Mouse (Mus musculus) heart, embryonic 14.5 days (tissue): ENCODE measurements around the gene Tk2. TPM values are rescaled to one million over a fixed set of nuclear protein-coding genes. Genes with fewer than 3 reads are reported as not detected.

Source experiments
- ATAC-seq: fragments of 200-750 bp; cut with Nextera tagmentation; 2 replicates; pipeline ENCODE4 v1.8.0; 2017; ENCODE audit warnings: low read depth, moderate TSS enrichment; ENCODE audit not compliant: insufficient number of reproducible peaks, insufficient read depth, low FRiP score
- H3K27ac ChIP-seq, 2 experiments: fragments of 200-500 bp in 1 of 2; fragments of 300-500 bp in 1 of 2; sonication (generic) in 1 of 2; replicated peaks in 1 of 2; 2 replicates each; pipeline ENCODE4 v1.5.1; 2012 to 2014; ENCODE audit warnings: low read depth in 2 of 2, low read length in 2 of 2, control low read depth in 1 of 2, mild to moderate bottlenecking in 1 of 2, mixed read lengths in 1 of 2; ENCODE audit not compliant: control insufficient read depth in 1 of 2, insufficient read depth in 1 of 2
- H3K27me3 ChIP-seq: fragments of 300-500 bp; sonication (generic); 2 replicates; pipeline ENCODE4 v1.6.1; 2014; ENCODE audit warnings: mild to moderate bottlenecking, low read length, control low read depth; ENCODE audit not compliant: control insufficient read depth, insufficient read depth
- H3K36me3 ChIP-seq: fragments of 300-500 bp; sonication (generic); 2 replicates; pipeline ENCODE4 v1.6.1; 2014; ENCODE audit warnings: mild to moderate bottlenecking, control low read depth, low read length, mixed read lengths; ENCODE audit not compliant: control insufficient read depth, insufficient read depth
- H3K4me1 ChIP-seq, 2 experiments: fragments of 200-500 bp in 1 of 2; fragments of 300-500 bp in 1 of 2; sonication (generic) in 1 of 2; 2 replicates each; pipeline ENCODE4 v1.6.1; 2012 to 2014; ENCODE audit warnings: low read length in 2 of 2, control low read depth in 1 of 2, mixed read lengths in 1 of 2; ENCODE audit not compliant: control insufficient read depth in 2 of 2, insufficient read depth in 2 of 2
- H3K4me2 ChIP-seq: fragments of 300-500 bp; sonication (generic); 2 replicates; pipeline ENCODE4 v1.6.1; 2014; ENCODE audit warnings: mild to moderate bottlenecking, low read length
- H3K4me3 ChIP-seq, 2 experiments: fragments of 200-500 bp in 1 of 2; fragments of 300-500 bp in 1 of 2; sonication (generic) in 1 of 2; 2 replicates each; pipeline ENCODE4 v1.5.1; 2012 to 2014; ENCODE audit warnings: low read length in 2 of 2, mild to moderate bottlenecking in 2 of 2, control low read depth in 1 of 2, low read depth in 1 of 2, moderate library complexity in 1 of 2; ENCODE audit not compliant: control insufficient read depth in 1 of 2, insufficient read depth in 1 of 2
- H3K9ac ChIP-seq: fragments of 300-500 bp; sonication (generic); 2 replicates; pipeline ENCODE4 v1.6.1; 2014; ENCODE audit warnings: mild to moderate bottlenecking, low read length
- H3K9me3 ChIP-seq: fragments of 300-500 bp; sonication (generic); 2 replicates; pipeline ENCODE4 v1.6.1; 2016; ENCODE audit warnings: low read length, control low read depth; ENCODE audit not compliant: control insufficient read depth
- WGBS: fragments of 180-500 bp; shearing (Covaris S2); extraction: QIAGEN DNeasy Blood & Tissue Kit; methylation state at CpG from one replicate; pipeline ENCODE4 v1.1.7; 2014; 5-methylcytosine and 5-hydroxymethylcytosine counted together
- polyA plus RNA-seq: library from polyadenylated mRNA; unstranded; fragments of >200 nt; fragmentation: Nextera tagmentation; extraction: Ambion mirVana; gene quantifications from 2 replicates; pipeline ENCODE4 v1.2.1, GENCODE M21; 2014

Gene Tk2
- polyA plus RNA-seq, 1 experiment from 2014 or later: 12.9 TPM

- no peak for ATAC-seq
- no peaks in the 10 kb centered on the region for H3K27me3 ChIP-seq
- H3K9me3 ChIP-seq: no peaks in the 10 kb centered on the region
- H3K4me3 ChIP-seq: no peak overlapping the region
- H3K9ac ChIP-seq: no peak overlapping the region
- no peak overlapping the region for H3K4me2 ChIP-seq
- no peaks in the 10 kb centered on the region for H3K4me1 ChIP-seq
- H3K27ac ChIP-seq: no peak overlapping the region
- WGBS: 65% methylated on average over 10 of the region's 10 CpGs
- peaks cover 85% of the 10 kb centered on the region for H3K36me3 ChIP-seq
Observed at GRCm38 (mm10) chr8:104239418-104239861, 8.9 kb downstream of the Tk2 start.

DNA sequence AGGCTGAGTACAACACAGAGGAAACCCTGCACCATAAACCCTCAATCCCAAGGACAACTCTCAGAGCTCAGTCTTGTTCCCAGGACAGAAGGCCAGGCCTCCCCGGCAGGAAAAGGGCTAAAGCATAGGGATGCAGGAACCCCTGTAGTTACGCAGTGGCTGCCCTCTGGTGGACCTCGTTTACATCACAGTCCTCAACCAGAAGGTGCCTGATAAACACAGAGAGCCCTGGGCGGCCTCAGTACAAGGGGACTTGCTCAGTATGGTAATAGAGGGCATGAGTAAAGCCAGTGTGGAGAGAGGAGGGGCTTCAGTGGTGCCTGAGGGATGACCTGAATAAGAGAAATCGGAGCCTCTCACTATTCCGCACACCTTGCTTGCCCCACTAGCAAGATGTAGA lies 13.8 kb downstream of the Tk2 start:
- Histone ChIP-seq H3K4me1 (no peaks in the 10 kb centered on the region), H3K4me3 (no peak overlapping the region), H3K9me3 (no peaks in the 10 kb centered on the region), H3K4me2 (no peak overlapping the region), H3K27me3 (no peaks in the 10 kb centered on the region), H3K27ac (no peak overlapping the region), H3K36me3 (peaks cover 84% of the 10 kb centered on the region), H3K9ac (no peak overlapping the region)
- no peak for ATAC-seq
- 42% methylated on average over 6 of the region's 6 CpGs for WGBS

DNA sequence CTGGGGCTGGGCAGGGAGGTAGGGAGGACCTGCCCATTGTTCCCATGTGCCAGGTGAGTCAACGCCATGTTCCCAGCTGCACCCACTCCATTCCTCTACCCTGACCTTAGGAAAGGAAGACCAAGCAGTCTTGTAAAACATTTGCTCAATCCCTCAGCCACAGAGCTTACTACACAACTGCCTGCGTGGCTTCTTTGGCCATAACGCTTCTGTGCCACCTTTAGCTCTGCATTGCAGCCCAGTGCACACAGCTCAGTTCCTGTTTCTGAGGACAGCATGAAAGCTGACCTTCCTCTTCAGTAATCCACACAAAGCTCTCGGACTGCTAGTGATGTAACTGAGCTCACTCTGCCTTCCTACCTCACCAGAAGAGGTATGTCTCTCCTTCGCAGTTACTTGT lies 15.4 kb downstream of the Tk2 start:
- no peaks in the 10 kb centered on the region for H3K4me1 ChIP-seq
- no peak overlapping the region for H3K9ac ChIP-seq
- H3K9me3 ChIP-seq: no peaks in the 10 kb centered on the region
- H3K27me3 ChIP-seq: no peaks in the 10 kb centered on the region
- WGBS: 89% methylated on average over 5 of the region's 5 CpGs
- H3K36me3 ChIP-seq: peaks cover 83% of the 10 kb centered on the region
- H3K4me3 ChIP-seq: no peak overlapping the region
- ATAC-seq: no peak
- no peak overlapping the region for H3K4me2 ChIP-seq
- no peak overlapping the region for H3K27ac ChIP-seq

GRCm38 (mm10) chr8:104232039-104232438 lies 16.3 kb downstream of the Tk2 start:
- WGBS: 91% methylated on average over 4 of the region's 4 CpGs
- ATAC-seq: no peak

DNA sequence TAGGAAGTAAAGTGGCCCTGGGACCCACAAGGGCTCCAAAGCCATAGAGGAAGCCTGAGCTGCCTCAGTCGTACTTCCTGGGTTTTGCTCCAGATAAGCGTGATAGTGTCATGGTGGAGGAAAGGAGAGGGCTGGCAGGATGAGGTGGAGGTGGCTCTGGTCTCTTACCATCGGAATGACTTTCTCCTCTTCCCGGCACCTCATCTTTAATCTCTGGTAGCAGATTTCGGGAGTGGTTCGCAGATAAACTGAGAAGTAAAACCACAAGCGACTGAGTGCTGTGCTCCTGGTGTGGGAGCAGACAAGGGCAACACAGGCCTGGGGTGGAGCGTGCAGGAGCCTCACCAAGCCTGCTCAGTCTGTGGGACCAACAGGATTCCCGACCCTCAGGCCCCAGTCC lies 18.0 kb downstream of the Tk2 start:
- peaks cover 79% of the 10 kb centered on the region for H3K36me3 ChIP-seq
- 80% methylated on average over 9 of the region's 9 CpGs for WGBS
- H3K9me3 ChIP-seq: no peaks in the 10 kb centered on the region
- no peaks in the 10 kb centered on the region for H3K4me1 ChIP-seq
- no peak for ATAC-seq
- no peaks in the 10 kb centered on the region for H3K27me3 ChIP-seq
- H3K4me2 ChIP-seq: no peak overlapping the region
- H3K27ac ChIP-seq: no peak overlapping the region
- no peak overlapping the region for H3K4me3 ChIP-seq
- H3K9ac ChIP-seq: no peak overlapping the region

More at GRCm38 (mm10) chr8:104232039-104232438, 16.3 kb downstream of the Tk2 start:
- Histone ChIP-seq H3K4me1 (no peaks in the 10 kb centered on the region), H3K27me3 (no peaks in the 10 kb centered on the region), H3K9me3 (no peaks in the 10 kb centered on the region), H3K4me2 (no peak overlapping the region), H3K27ac (no peak overlapping the region), H3K9ac (no peak overlapping the region), H3K4me3 (no peak overlapping the region), H3K36me3 (peaks cover 83% of the 10 kb centered on the region)

DNA sequence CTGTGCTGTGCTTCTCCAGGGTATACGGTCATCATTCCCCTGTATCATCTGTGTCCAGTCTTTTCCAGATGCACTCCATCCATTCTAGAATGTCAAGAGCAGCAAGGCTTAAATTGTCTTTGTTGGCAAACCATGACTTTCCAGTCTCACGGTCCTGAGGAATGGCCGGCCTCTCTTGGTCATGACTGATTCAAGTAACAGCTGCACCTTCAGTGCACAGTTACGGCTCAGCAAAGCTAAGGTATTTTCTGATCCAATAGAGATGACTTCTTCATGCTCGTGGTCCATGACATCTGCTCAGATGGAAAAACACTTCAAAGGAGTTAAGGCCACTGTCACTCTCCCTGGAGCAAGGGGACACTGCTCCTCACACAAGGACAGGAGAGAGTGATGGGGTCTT lies 21.3 kb downstream of the Tk2 start:
- peaks cover 62% of the 10 kb centered on the region for H3K36me3 ChIP-seq
- H3K9me3 ChIP-seq: peaks cover 6% of the 10 kb centered on the region; the same call in 1 of the 2 replicates
- WGBS: 88% methylated on average over 5 of the region's 5 CpGs
- H3K27me3 ChIP-seq: no peaks in the 10 kb centered on the region
- no peak overlapping the region for H3K9ac ChIP-seq
- no peaks in the 10 kb centered on the region for H3K4me1 ChIP-seq
- H3K4me3 ChIP-seq: no peak overlapping the region
- H3K27ac ChIP-seq: no peak overlapping the region
- no peak for ATAC-seq
- H3K4me2 ChIP-seq: no peak overlapping the region

GRCm38 (mm10) chr8:104219806-104220205 lies 28.6 kb downstream of the Tk2 start:
- peaks cover 4% of the 10 kb centered on the region; the same call in 1 of the 2 replicates for H3K27me3 ChIP-seq
- no peak overlapping the region for H3K9ac ChIP-seq
- H3K4me3 ChIP-seq: no peak overlapping the region
- no peaks in the 10 kb centered on the region for H3K4me1 ChIP-seq
- no peaks in the 10 kb centered on the region for H3K36me3 ChIP-seq
- ATAC-seq: no peak
- WGBS: 41% methylated on average over 5 of the region's 5 CpGs
- no peak overlapping the region for H3K27ac ChIP-seq
- H3K9me3 ChIP-seq: peaks cover 6% of the 10 kb centered on the region; the same call in 1 of the 2 replicates
- no peak overlapping the region for H3K4me2 ChIP-seq

- H3K4me2 ChIP-seq: peak overlapping the region; percentile 34
- no peak for ATAC-seq
- H3K4me3 ChIP-seq: no peak overlapping the region; a peak in 1 of 4 replicates
- H3K36me3 ChIP-seq: no peaks in the 10 kb centered on the region
- peaks cover 5% of the 10 kb centered on the region; the same call in 1 of the 2 replicates for H3K9me3 ChIP-seq
- WGBS: 22% methylated on average over 11 of the region's 11 CpGs
- no peak overlapping the region for H3K9ac ChIP-seq
- H3K27ac ChIP-seq: no peak overlapping the region
- peaks cover 8% of the 10 kb centered on the region; the same call in 1 of the 2 replicates for H3K27me3 ChIP-seq
- no peaks in the 10 kb centered on the region for H3K4me1 ChIP-seq
Observed at GRCm38 (mm10) chr8:104219079-104219478, 29.3 kb downstream of the Tk2 start.
